ENCODE assay signal across 1 mouse cellular context in genomic region chr1:136045774-136046173, GRCm38 (mm10).
TF ChIP-seq lines count a peak whose summit lies in the region.

No protein-coding gene starts in this region.

TF ChIP-seq in MEL, 35 proteins besides CTCF, POLR2A, EP300 and RAD21 (continued from another document):
- TF ChIP-seq USF1 (IDR thresholded peaks at IDR 0.05; ENCODE audit: low read depth, low read length) (no peak), GATA1 (IDR thresholded peaks at IDR 0.05; ENCODE audit: low read depth, low read length) (no peak), SMC3 (IDR thresholded peaks at IDR 0.05; ENCODE audit: low read depth, low read length) (peak; percentile 86), MYB (IDR thresholded peaks at IDR 0.05; ENCODE audit: low read depth, low read length) (no peak), USF2 (IDR thresholded peaks at IDR 0.05; ENCODE audit: borderline replicate concordance in 1 of 2, insufficient read depth in 1 of 2, low read depth in 1 of 2, low read length in 2 of 2) (no peak), POLR2AphosphoS5 (IDR thresholded peaks at IDR 0.05; ENCODE audit: borderline replicate concordance, low read depth, low read length) (no peak), NELFE (IDR thresholded peaks at IDR 0.05; ENCODE audit: low read depth, low read length) (no peak)
